Mouse (Mus musculus) embryo, embryonic 10 days (tissue): ENCODE measurements around the gene Olfr791.

Source experiments
- DNase-seq: peaks from one replicate; pipeline ENCODE4 v3.0.0-alpha.2; 2015; ENCODE audit warnings: low spot score

Olfr791 gene

DNA sequence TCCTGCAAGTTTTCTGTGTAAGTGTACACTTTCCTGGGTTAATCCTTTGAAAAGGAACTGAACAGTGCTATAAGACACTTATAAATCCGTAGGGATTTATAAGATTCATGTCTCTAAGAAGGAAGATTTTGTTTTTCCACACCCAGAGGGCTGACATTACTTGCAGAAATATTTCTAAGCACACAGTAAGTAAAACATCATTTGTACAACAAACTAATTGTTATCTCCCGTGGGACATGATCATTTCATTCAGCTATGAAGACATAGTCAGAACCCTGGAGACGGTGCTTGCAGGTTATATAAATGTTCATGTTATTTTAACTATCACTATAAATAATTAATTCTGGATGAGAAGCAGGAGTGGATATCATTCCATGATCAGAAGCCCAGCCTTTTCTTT lies at the start of gene Olfr791:
Gene Olfr791 (plus strand): TSS at position 301 of the 400 bp plus-strand sequence.
- DNase-seq, result no peak

DNA sequence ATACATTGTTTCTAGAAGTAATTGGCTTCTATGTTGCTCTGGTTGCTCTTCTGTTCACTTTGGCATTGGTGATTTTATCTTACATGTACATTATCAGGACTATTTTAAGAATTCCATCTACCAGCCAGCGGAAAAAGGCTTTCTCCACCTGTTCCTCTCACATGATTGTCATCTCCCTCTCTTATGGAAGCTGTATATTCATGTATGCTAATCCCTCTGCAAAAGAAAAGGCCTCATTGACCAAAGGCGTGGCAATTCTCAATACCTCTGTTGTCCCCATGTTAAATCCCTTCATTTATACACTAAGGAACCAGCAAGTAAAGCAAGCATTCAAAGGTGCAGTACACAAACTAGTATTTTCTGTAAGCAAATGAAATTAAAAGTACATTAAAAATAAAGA lies 48.3 kb upstream of the Olfr791 start:
- no peak for DNase-seq

DNA sequence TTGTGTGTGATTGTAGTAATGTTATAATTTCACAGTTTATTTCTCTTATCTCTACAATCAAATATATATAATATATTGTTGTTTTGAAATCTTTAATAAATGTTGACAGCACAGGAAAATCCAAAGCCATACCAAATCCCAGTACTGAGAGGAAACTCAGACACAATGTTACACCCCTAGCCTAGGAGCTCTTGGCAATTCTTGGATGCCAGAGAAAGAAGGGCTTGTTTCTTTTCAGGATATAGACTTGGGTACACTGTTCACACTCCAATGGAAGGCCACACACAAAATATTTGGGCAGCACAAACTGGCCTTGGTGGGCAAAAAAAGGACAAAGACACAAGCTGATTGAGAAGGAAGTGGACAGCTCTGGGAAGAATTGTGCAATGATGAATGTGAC lies 47.9 kb upstream of the Olfr791 start:
- DNase-seq, result no peak

DNA sequence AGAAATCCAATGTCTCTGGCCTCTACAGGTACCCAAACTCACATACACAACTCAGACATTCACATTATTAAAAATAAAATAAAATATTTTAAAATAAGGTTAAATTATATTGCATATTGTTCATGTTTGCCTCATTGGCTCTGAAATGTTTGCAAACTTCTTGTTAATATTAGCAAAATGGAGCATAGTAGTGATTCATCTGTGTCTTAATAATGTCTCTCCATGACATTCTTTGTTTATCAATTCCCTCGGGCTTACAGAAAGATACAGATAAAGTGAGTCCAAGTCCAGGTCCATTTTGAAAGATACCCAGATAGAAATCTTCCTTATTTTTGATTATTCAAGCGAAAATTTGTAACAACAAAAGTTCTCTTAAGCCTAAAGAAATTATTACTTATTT lies 37.1 kb upstream of the Olfr791 start, which contains the start of gene Olfr789:
Gene Olfr789 (plus strand): TSS at position 301 of the 400 bp plus-strand sequence.
- DNase-seq, result no peak

DNA sequence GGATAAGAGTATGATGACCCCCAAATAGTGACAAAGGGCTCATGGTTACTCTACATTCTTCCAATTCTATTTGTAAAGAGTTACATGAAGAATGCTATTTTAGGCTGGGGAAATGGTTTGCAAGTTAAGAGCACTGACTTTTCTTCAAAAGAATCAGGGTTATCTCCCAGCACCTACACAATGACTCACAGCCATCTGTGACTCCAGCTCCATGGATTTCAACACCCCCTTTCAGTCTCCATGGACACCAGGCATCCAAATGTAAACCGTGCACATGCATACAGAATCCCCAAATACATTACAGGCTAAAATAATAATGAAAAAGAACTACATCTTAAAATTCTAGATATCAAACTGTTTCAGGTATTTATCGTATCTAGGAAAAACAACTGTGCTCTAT lies 31.5 kb upstream of the Olfr791 start:
- no peak for DNase-seq

DNA sequence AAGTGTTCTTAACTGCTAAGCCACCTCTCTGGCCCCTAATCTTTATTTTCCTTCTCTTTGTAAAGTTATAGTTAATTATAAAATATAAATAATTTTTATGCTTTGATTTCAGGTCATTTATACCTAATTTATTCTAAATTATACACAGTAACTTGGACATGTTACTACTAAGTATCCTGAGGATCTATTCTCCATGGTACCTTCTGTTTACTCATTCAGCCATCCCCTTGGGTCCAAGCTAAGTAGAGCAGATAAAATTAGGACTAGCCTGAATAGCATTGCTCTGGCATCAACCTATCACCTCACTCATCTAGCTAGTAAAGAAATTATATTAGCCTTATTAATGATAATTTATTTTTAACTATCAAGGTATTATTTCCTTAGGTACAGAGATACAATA lies 23.4 kb upstream of the Olfr791 start, which contains the start of gene Olfr790:
Gene Olfr790 (plus strand): TSS at position 301 of the 400 bp plus-strand sequence.
- DNase-seq, result no peak

DNA sequence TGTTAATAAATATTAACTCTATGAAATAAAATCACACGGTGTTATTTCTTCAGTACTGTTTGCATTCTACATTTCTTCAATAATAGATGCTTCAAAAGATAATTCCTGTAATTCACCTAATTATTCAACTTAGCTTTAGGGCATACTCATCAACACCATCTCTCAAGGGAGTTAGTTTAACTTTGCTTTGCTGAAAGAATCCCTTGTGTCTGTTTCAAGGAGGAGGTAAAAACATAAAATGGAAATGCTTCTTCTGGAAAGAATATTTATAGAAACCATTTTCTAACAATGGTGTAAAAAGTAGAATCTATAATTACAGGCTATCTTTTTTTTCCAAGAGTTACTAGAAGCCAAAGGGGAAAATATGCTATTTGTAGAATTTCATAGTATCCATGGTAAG lies 17.3 kb downstream of the Olfr791 start, which contains the start of gene Olfr792:
Gene Olfr792 (plus strand): TSS at position 301 of the 400 bp plus-strand sequence.
- DNase-seq, result no peak

DNA sequence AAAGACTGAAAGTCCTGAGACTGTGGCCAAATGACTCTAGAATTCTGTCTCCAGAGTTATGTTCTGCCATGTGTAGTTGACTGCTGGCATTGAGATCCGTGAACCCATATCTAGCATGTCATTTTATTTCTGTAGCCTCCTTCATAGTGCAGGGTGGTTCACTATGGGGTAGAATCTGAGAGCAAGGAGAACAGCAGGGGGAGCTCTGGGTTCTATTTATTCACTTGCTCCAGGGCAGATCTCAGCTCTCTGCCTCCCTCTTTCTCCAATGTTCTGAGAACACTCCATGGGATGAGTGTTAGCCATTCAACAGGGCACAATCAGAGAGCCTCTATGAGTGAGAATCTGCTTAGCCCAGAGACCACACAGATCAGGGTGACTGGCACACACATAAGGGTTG lies 27.8 kb downstream of the Olfr791 start:
- DNase-seq, result peak; percentile 3

DNA sequence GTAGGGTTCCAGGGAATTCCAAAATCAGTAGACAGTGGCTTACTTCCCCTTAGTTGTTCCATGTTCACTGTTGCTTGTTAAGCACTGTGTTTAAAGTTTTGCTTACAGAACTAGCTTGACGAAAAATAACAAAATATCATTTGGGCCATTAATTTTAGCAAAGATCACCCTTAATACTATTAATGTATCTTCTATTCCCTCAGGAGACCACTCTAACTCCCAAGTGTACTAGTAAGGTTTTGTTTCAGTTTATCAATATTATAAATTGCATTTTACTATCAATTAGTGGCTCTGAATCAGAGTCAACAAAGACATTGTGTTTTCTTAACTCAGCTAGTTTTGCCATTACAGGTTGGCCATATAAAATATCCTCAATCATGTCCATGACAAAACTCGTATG lies 45.8 kb downstream of the Olfr791 start, which contains the start of gene Olfr794:
Gene Olfr794 (plus strand): TSS at position 301 of the 400 bp plus-strand sequence.
- DNase-seq, result no peak

DNA sequence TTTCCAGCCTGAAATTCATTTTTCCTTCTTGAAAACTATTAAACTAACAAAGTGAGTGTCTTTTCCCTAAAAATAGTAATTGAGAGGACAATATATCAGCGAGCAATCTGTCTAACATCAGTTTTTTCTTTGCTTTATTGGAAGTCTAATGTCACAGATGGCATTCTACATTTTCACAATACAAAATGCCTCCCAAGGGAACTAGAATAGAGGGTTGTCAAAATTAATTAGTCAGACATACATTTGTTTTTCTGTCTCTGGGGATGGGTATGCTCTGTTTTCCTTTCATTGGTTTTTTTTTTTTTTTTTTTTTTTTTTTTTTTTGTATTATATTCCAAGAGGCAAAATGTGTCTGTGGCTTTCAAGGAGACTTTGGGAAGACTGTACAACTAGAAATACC lies 55.5 kb downstream of the Olfr791 start:
- no peak for DNase-seq
